Mouse (Mus musculus): ENCODE data around the gene Olfr1414.
A peak's percentile ranks its signal among the peaks of the same experiment; 100 is the strongest.
"Not testable (repeated sequence)": the region's sequence is repeated elsewhere in the genome, so short reads cannot be mapped to it uniquely, and the experiment has no call there.

The Olfr1414 gene

GRCm38 (mm10) chr1:92518561-92518960 lies at the start of gene Olfr1414:
Gene Olfr1414 (minus strand): TSS chr1:92518661.
- no peak for DNase-seq (ENCODE audit: low spot score)

- DNase-seq (ENCODE audit: low spot score) = no peak
These were observed 27.5 kb upstream of the Olfr1414 start for GRCm38 (mm10) chr1:92545929-92546328.

GRCm38 (mm10) chr1:92539071-92539470 lies 20.6 kb upstream of the Olfr1414 start:
- DNase-seq (ENCODE audit: low spot score) = no peak

- no peak for DNase-seq (ENCODE audit: low spot score)
These were observed 18.5 kb upstream of the Olfr1414 start for GRCm38 (mm10) chr1:92536972-92537371.

GRCm38 (mm10) chr1:92523764-92524163 lies 5.3 kb upstream of the Olfr1414 start:
- DNase-seq (ENCODE audit: low spot score) = no peak

GRCm38 (mm10) chr1:92521376-92521775 lies 2.9 kb upstream of the Olfr1414 start:
- DNase-seq (ENCODE audit: low spot score) = no peak

GRCm38 (mm10) chr1:92519046-92519445 lies 585 bp upstream of the Olfr1414 start:
- DNase-seq (ENCODE audit: low spot score) = no peak

GRCm38 (mm10) chr1:92515390-92515789 lies 3.1 kb downstream of the Olfr1414 start:
- no peak for DNase-seq (ENCODE audit: low spot score)

GRCm38 (mm10) chr1:92511646-92512045 lies 6.8 kb downstream of the Olfr1414 start:
- DNase-seq (ENCODE audit: low spot score) = not testable (repeated sequence)

GRCm38 (mm10) chr1:92496001-92496400 lies 22.5 kb downstream of the Olfr1414 start, which contains the start of gene Olfr1415:
Gene Olfr1415 (minus strand): TSS chr1:92496101.
- no peak for DNase-seq (ENCODE audit: low spot score)

GRCm38 (mm10) chr1:92485013-92485412 lies 33.4 kb downstream of the Olfr1414 start, which contains the start of gene Olfr1416:
Gene Olfr1416 (minus strand): TSS chr1:92485113.
- DNase-seq (ENCODE audit: low spot score) = no peak

- no peak for DNase-seq (ENCODE audit: low spot score)
These were observed 44.3 kb downstream of the Olfr1414 start for GRCm38 (mm10) chr1:92474066-92474578.

- peak; percentile 92 for DNase-seq (ENCODE audit: low spot score)
These were observed 45.1 kb downstream of the Olfr1414 start, which contains the start of gene Ndufa10 for GRCm38 (mm10) chr1:92473165-92474041. Gene Ndufa10 (minus strand): TSS chr1:92473860.

- no peak for DNase-seq (ENCODE audit: low spot score)
These were observed 49.6 kb downstream of the Olfr1414 start for GRCm38 (mm10) chr1:92468891-92469290.

GRCm38 (mm10) chr1:92458416-92458815 lies 60.0 kb downstream of the Olfr1414 start:
- no peak for DNase-seq (ENCODE audit: low spot score)

GRCm38 (mm10) chr1:92457758-92458157 lies 60.7 kb downstream of the Olfr1414 start:
- DNase-seq (ENCODE audit: low spot score) = no peak

All from c-Kit-positive CD71-positive TER-119-positive erythroid progenitor cells, embryonic 14.5 days (primary cell).